Mouse (Mus musculus) stomach, embryonic 16.5 days (tissue): ENCODE results near the gene Mical1. TPM values are rescaled to one million over a fixed set of nuclear protein-coding genes. Genes with fewer than 3 reads are reported as not detected.

Experiments
- ATAC-seq: fragments of 200-750 bp; cut with Nextera tagmentation; 2 replicates; pipeline ENCODE4 v1.8.0; 2017; ENCODE audit warnings: moderate number of reproducible peaks, moderate TSS enrichment; ENCODE audit not compliant: insufficient read depth, low FRiP score
- H3K27ac ChIP-seq: fragments of 300-500 bp; sonication (generic); 2 replicates; pipeline ENCODE4 v1.5.1; 2014; ENCODE audit warnings: low read length
- H3K27me3 ChIP-seq: fragments of 300-500 bp; sonication (generic); 2 replicates; pipeline ENCODE4 v1.6.1; 2014; ENCODE audit warnings: low read length, control low read depth, mixed read lengths; ENCODE audit not compliant: control insufficient read depth, insufficient read depth
- H3K36me3 ChIP-seq: fragments of 300-500 bp; sonication (generic); 2 replicates; pipeline ENCODE4 v1.6.1; 2014; ENCODE audit warnings: low read length; ENCODE audit not compliant: control insufficient read depth, insufficient read depth
- H3K4me1 ChIP-seq: fragments of 300-500 bp; sonication (generic); 2 replicates; pipeline ENCODE4 v1.6.1; 2014; ENCODE audit warnings: low read length, control low read depth, mixed read lengths; ENCODE audit not compliant: control insufficient read depth, insufficient read depth
- H3K4me2 ChIP-seq: fragments of 300-500 bp; sonication (generic); 2 replicates; pipeline ENCODE4 v1.6.1; 2014; ENCODE audit warnings: low read depth, low read length, mixed read lengths
- H3K4me3 ChIP-seq: fragments of 300-500 bp; sonication (generic); replicated peaks from 2 replicates; pipeline ENCODE4 v1.5.1; 2014; ENCODE audit warnings: mild to moderate bottlenecking, low read length
- H3K9ac ChIP-seq: fragments of 300-500 bp; sonication (generic); 2 replicates; pipeline ENCODE4 v1.6.1; 2014; ENCODE audit warnings: low read length
- H3K9me3 ChIP-seq: fragments of 300-500 bp; sonication (generic); replicated peaks from 2 replicates; pipeline ENCODE4 v1.6.1; 2016; ENCODE audit warnings: low read length, control low read depth; ENCODE audit not compliant: control insufficient read depth
- WGBS: fragments of 180-500 bp; shearing (Covaris S2); extraction: QIAGEN DNeasy Blood & Tissue Kit; methylation state at CpG from one replicate; pipeline ENCODE4 v1.1.7; 2014; 5-methylcytosine and 5-hydroxymethylcytosine counted together
- polyA plus RNA-seq: library from polyadenylated mRNA; unstranded; fragments of >200 nt; fragmentation: Nextera tagmentation; extraction: Ambion mirVana; gene quantifications from 2 replicates; pipeline ENCODE4 v1.2.1, GENCODE M21; 2015

Gene Mical1
- polyA plus RNA-seq, 1 experiment from 2014 or later = 35.7 TPM

GRCm38 (mm10) chr10:41485778-41486177 is 9.7 kb downstream of the Mical1 start:
- Histone ChIP-seq H3K9me3 (no peaks in the 10 kb centered on the region), H3K9ac (no peak overlapping the region), H3K36me3 (0 out of 2 replicates have a peak, but pooled peaks cover 3% of the 10 kb centered on the region), H3K27ac (no peak overlapping the region), H3K27me3 (no peaks in the 10 kb centered on the region), H3K4me3 (no peak overlapping the region), H3K4me2 (no peak overlapping the region), H3K4me1 (peaks cover 17% of the 10 kb centered on the region)
- WGBS = 87% methylated on average over 16 of the region's 16 CpGs
- no peak for ATAC-seq

GRCm38 (mm10) chr10:41486506-41487170 is 10.5 kb downstream of the Mical1 start:
- WGBS = 71% methylated on average over 14 of the region's 14 CpGs
- H3K9me3 ChIP-seq = no peaks in the 10 kb centered on the region
- no peak for ATAC-seq
- no peak overlapping the region for H3K4me3 ChIP-seq
- no peak overlapping the region for H3K4me2 ChIP-seq
- no peaks in the 10 kb centered on the region for H3K27me3 ChIP-seq
- no peak overlapping the region for H3K9ac ChIP-seq
- peaks cover 17% of the 10 kb centered on the region for H3K4me1 ChIP-seq
- no peak overlapping the region for H3K27ac ChIP-seq
- 0 out of 2 replicates have a peak, but pooled peaks cover 3% of the 10 kb centered on the region for H3K36me3 ChIP-seq

GRCm38 (mm10) chr10:41488877-41489276 is 12.8 kb downstream of the Mical1 start:
- no peaks in the 10 kb centered on the region for H3K27me3 ChIP-seq
- WGBS = 23% methylated on average over 7 of the region's 7 CpGs
- H3K4me2 ChIP-seq = peak overlapping the region; percentile 100
- no peaks in the 10 kb centered on the region for H3K36me3 ChIP-seq
- peaks cover 17% of the 10 kb centered on the region for H3K4me1 ChIP-seq
- no peak overlapping the region for H3K27ac ChIP-seq
- peak overlapping the region; percentile 79 for H3K4me3 ChIP-seq
- no peak for ATAC-seq
- H3K9me3 ChIP-seq = no peaks in the 10 kb centered on the region
- peak overlapping the region; percentile 85 for H3K9ac ChIP-seq

- H3K27ac ChIP-seq = no peak overlapping the region
- peak overlapping the region; percentile 85 for H3K9ac ChIP-seq
- no peaks in the 10 kb centered on the region for H3K9me3 ChIP-seq
- peak overlapping the region; percentile 100 for H3K4me2 ChIP-seq
- H3K4me3 ChIP-seq = peak overlapping the region; percentile 79
- ATAC-seq = no peak
- no peaks in the 10 kb centered on the region for H3K36me3 ChIP-seq
- H3K27me3 ChIP-seq = no peaks in the 10 kb centered on the region
- H3K4me1 ChIP-seq = peaks cover 17% of the 10 kb centered on the region
- 22% methylated on average over 8 of the region's 8 CpGs for WGBS
Observed at GRCm38 (mm10) chr10:41489294-41489693, 13.2 kb downstream of the Mical1 start.

GRCm38 (mm10) chr10:41489708-41490517 is 13.8 kb downstream of the Mical1 start, which contains the start of the genes Smpd2 and Ppil6:
Gene Smpd2 (minus strand): TSS chr10:41490369.
Gene Ppil6 (plus strand): TSS chr10:41490439.
- Histone ChIP-seq H3K9me3 (no peaks in the 10 kb centered on the region), H3K4me3 (peak within 1 kb of the TSS; percentile 79), H3K36me3 (no peaks in the 10 kb centered on the region), H3K27me3 (no peaks in the 10 kb centered on the region), H3K9ac (peak within 1 kb of the TSS; percentile 85), H3K27ac (peak within 1 kb of the TSS; percentile 64), H3K4me2 (peak within 1 kb of the TSS; percentile 100), H3K4me1 (peaks cover 17% of the 10 kb centered on the region)
- under 1% methylated on average over 50 of the region's 50 CpGs for WGBS
- ATAC-seq = peak; percentile 92

GRCm38 (mm10) chr10:41490518-41490873 is 14.4 kb downstream of the Mical1 start:
- no peak overlapping the region for H3K27ac ChIP-seq
- WGBS = under 1% methylated on average over 29 of the region's 29 CpGs
- peak overlapping the region; percentile 79 for H3K4me3 ChIP-seq
- peak overlapping the region; percentile 100 for H3K4me2 ChIP-seq
- H3K27me3 ChIP-seq = no peaks in the 10 kb centered on the region
- no peaks in the 10 kb centered on the region for H3K36me3 ChIP-seq
- no peaks in the 10 kb centered on the region for H3K9me3 ChIP-seq
- H3K9ac ChIP-seq = peak overlapping the region; percentile 85
- H3K4me1 ChIP-seq = peaks cover 17% of the 10 kb centered on the region
- no peak for ATAC-seq

- Histone ChIP-seq H3K9ac (no peak overlapping the region), H3K36me3 (no peaks in the 10 kb centered on the region), H3K4me1 (peaks cover 17% of the 10 kb centered on the region), H3K4me2 (no peak overlapping the region), H3K27ac (no peak overlapping the region), H3K4me3 (no peak overlapping the region), H3K9me3 (no peaks in the 10 kb centered on the region), H3K27me3 (no peaks in the 10 kb centered on the region)
- no peak for ATAC-seq
- 41% methylated on average over 4 of the region's 4 CpGs for WGBS
Observed at GRCm38 (mm10) chr10:41491111-41491510, 15.0 kb downstream of the Mical1 start.

- no peaks in the 10 kb centered on the region for H3K9me3 ChIP-seq
Observed at GRCm38 (mm10) chr10:41500941-41501340, 24.8 kb downstream of the Mical1 start.

GRCm38 (mm10) chr10:41504996-41505395 is 28.9 kb downstream of the Mical1 start:
- WGBS = 82% methylated on average over 1 of the region's 1 CpGs
- Histone ChIP-seq H3K4me2 (no peak overlapping the region), H3K9ac (no peak overlapping the region), H3K27me3 (no peaks in the 10 kb centered on the region), H3K4me3 (no peak overlapping the region), H3K9me3 (no peaks in the 10 kb centered on the region), H3K36me3 (no peaks in the 10 kb centered on the region), H3K27ac (no peak overlapping the region), H3K4me1 (peaks cover 2% of the 10 kb centered on the region; the same call in 1 of the 2 replicates)
- ATAC-seq = no peak

More at GRCm38 (mm10) chr10:41500941-41501340, 24.8 kb downstream of the Mical1 start:
- H3K4me3 ChIP-seq = no peak overlapping the region
- no peaks in the 10 kb centered on the region for H3K27me3 ChIP-seq
- H3K27ac ChIP-seq = no peak overlapping the region
- no peak overlapping the region for H3K4me2 ChIP-seq
- ATAC-seq = no peak
- WGBS = 57% methylated on average over 4 of the region's 4 CpGs
- no peaks in the 10 kb centered on the region for H3K4me1 ChIP-seq
- no peak overlapping the region for H3K9ac ChIP-seq
- no peaks in the 10 kb centered on the region for H3K36me3 ChIP-seq
